Comparison of ENCODE assay signal across 9 mouse cellular contexts in the genomic region with DNA sequence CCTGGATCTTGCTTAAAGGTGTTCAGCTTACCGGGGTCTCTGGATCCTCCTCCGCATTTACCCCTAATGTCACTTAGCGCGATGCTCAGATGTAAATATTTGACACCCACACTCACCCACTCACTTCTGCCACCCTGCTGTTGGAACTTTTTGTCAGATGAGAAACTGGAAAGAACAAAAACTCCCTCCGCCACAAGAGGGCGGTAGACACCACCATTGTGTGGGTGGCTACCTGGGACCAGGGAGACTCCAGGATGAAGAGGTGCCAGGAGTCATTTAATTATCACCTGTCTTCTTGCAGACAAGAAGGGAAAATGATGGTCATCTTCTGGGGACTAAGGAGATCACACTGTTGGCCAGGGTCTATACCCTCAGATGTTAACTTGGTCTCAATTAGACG. TPM values are rescaled to one million over a fixed set of nuclear protein-coding genes. Genes with fewer than 3 reads are reported as not detected.
DNase-seq lines count a peak whose midpoint lies in the region; ATAC-seq and TF ChIP-seq lines count a peak whose summit lies in the region.
"Had no signal": no experiment of that assay in that cellular context is flagged by ENCODE, and none has a peak within 500 bp of the region (broad histone marks: within the 10 kb centered on the region; RNA-seq: fewer than 3 reads in every experiment).

No protein-coding gene starts in this region.

- H3K79me3 ChIP-seq in C2C12 (ENCODE audit: low read depth), result no peaks in the 10 kb centered on the region

- no peaks in the 10 kb centered on the region for H3K4me1 ChIP-seq in embryonic facial prominence, embryonic 14.5 days (ENCODE audit: control insufficient read depth, insufficient read depth, low read length)

- no peak overlapping the region for H3K4me3 ChIP-seq in C2C12 (ENCODE audit: insufficient read depth, poor library complexity, severe bottlenecking)
- no peak overlapping the region for H3K4me3 ChIP-seq in embryonic facial prominence, embryonic 14.5 days (ENCODE audit: low read depth, low read length)
- H3K4me3 ChIP-seq: liver, embryonic 15.5 days had no signal

- 25% methylated on average over 7 of the region's 7 CpGs for WGBS in embryonic facial prominence, embryonic 14.5 days

- H3K9me3 ChIP-seq in embryonic facial prominence, embryonic 14.5 days (ENCODE audit: control insufficient read depth, low read length), result no peaks in the 10 kb centered on the region
- H3K9me3 ChIP-seq: liver, embryonic 15.5 days had no signal

- no peaks in the 10 kb centered on the region for H3K79me2 ChIP-seq in C2C12 (ENCODE audit: control insufficient read depth, insufficient read depth)

- H3K4me2 ChIP-seq in embryonic facial prominence, embryonic 14.5 days (ENCODE audit: low read depth, low read length), result no peak overlapping the region
- H3K4me2 ChIP-seq: liver, embryonic 15.5 days had no signal

- peak; percentile 20 for TF ChIP-seq CTCF in C2C12 (IDR thresholded peaks at IDR 0.05; ENCODE audit: control insufficient read depth, insufficient read depth, insufficient read length)

- H3ac ChIP-seq in C2C12 (ENCODE audit: control insufficient read depth, insufficient read length, low read depth), result no peak overlapping the region

- no peak overlapping the region for H3K27ac ChIP-seq in embryonic facial prominence, embryonic 14.5 days (replicated peaks; ENCODE audit: low read depth, low read length)
- H3K27ac ChIP-seq: liver, embryonic 15.5 days had no signal

- no peaks in the 10 kb centered on the region for H3K36me3 ChIP-seq in C2C12 (ENCODE audit: control insufficient read depth, insufficient read depth)
- no peaks in the 10 kb centered on the region for H3K36me3 ChIP-seq in embryonic facial prominence, embryonic 14.5 days (ENCODE audit: control insufficient read depth, insufficient read depth, low read length)
- H3K36me3 ChIP-seq: liver, embryonic 15.5 days had no signal

- no peak overlapping the region for H3K9ac ChIP-seq in embryonic facial prominence, embryonic 14.5 days (ENCODE audit: low read depth, low read length)
- H3K9ac ChIP-seq: liver, embryonic 15.5 days had no signal

- DNase-seq in frontal cortex, adult 2 months (ENCODE audit: extremely low spot score in 1 of 2, low spot score in 1 of 2), result peak; percentile 23 to 80
- DNase-seq in adrenal gland, postnatal 36 days, result peak; percentile 63 to 67
- DNase-seq in embryonic facial prominence, embryonic 14.5 days (ENCODE audit: low spot score), result peak; percentile 33
- DNase-seq in layer of hippocampus, adult 9-10 months (ENCODE audit: low spot score), result peak; percentile 60
- DNase-seq in lung, postnatal 36 days, result peak; percentile 82
- DNase-seq in testis, postnatal 10 days (ENCODE audit: low spot score), result peak; percentile 83

- H3K27me3 ChIP-seq in C2C12 (ENCODE audit: control insufficient read depth, insufficient read depth, insufficient read length), result no peaks in the 10 kb centered on the region
- H3K27me3 ChIP-seq in embryonic facial prominence, embryonic 14.5 days (replicated peaks; ENCODE audit: control insufficient read depth, insufficient read depth, low read length), result no peaks in the 10 kb centered on the region
- H3K27me3 ChIP-seq: liver, embryonic 15.5 days had no signal

- no peak; the same call in 1 of the 2 replicates for ATAC-seq in frontal cortex, adult (ENCODE audit: low TSS enrichment)
- no peak for ATAC-seq in embryonic facial prominence, embryonic 14.5 days (ENCODE audit: low read depth)

TF ChIP-seq in C2C12, 6 proteins besides CTCF, POLR2A, EP300 and RAD21:
- TF ChIP-seq MAX (IDR thresholded peaks at IDR 0.05) (no peak), USF1 (IDR thresholded peaks at IDR 0.05; ENCODE audit: low read depth) (no peak), MYOG (IDR thresholded peaks at IDR 0.05; ENCODE audit: control insufficient read depth, extremely low read depth, insufficient read length) (no peak), MYOD1 (IDR thresholded peaks at IDR 0.05; ENCODE audit: control insufficient read depth, insufficient read length, low read depth) (no peak), FOSL1 (IDR thresholded peaks at IDR 0.05; ENCODE audit: insufficient read depth, low read length, poor library complexity, severe bottlenecking) (no peak), CEBPB (IDR thresholded peaks at IDR 0.05; ENCODE audit: low read depth) (no peak)

RNA-seq across cellular contexts. Expression of gene Uts2, which starts 30.3 kb away (rescaled TPM):
- not detected in 2 replicates for polyA plus RNA-seq in frontal cortex, adult 2 months (2012; rRNA removed)
- polyA plus RNA-seq in C2C12 (2012; fragmentation: generic; extraction: Trizol), result not detected
- not detected for total RNA-seq in adrenal gland, postnatal 36 days (2021)
- polyA plus RNA-seq in embryonic facial prominence, embryonic 14.5 days (2014; fragmentation: Nextera tagmentation; extraction: Ambion mirVana), result not detected in 2 replicates
- polyA plus RNA-seq: liver, embryonic 15.5 days had no signal

RNA-seq across cellular contexts. Expression of gene Tnfrsf9, which starts 52.2 kb away (rescaled TPM):
- 1.3 and 2.6 TPM in 2 replicates for polyA plus RNA-seq in frontal cortex, adult 2 months (2012; rRNA removed)
- polyA plus RNA-seq in C2C12 (2012; fragmentation: generic; extraction: Trizol), result 0.08 TPM
- under 1 TPM in 1 of 2 experiments, not detected in 1; 0.50 TPM for total RNA-seq in adrenal gland, postnatal 36 days (2021)
- polyA plus RNA-seq in embryonic facial prominence, embryonic 14.5 days (2014; fragmentation: Nextera tagmentation; extraction: Ambion mirVana), result 0.11 and 0.80 TPM in 2 replicates

RNA-seq across cellular contexts. Expression of gene Park7, which starts 52.3 kb away (rescaled TPM):
- polyA plus RNA-seq in frontal cortex, adult 2 months (2012; rRNA removed), result 306 and 313 TPM in 2 replicates
- 323 TPM for polyA plus RNA-seq in C2C12 (2012; fragmentation: generic; extraction: Trizol)
- total RNA-seq in adrenal gland, postnatal 36 days (2021), result 100 to 1,000 TPM; 283 to 288 TPM
- polyA plus RNA-seq in embryonic facial prominence, embryonic 14.5 days (2014; fragmentation: Nextera tagmentation; extraction: Ambion mirVana), result 387 and 401 TPM in 2 replicates

Comparison
In these comparisons a context has a peak if more than half of its experiments do, and no peak if none do; other contexts are left out.
1. DNase-seq: peak in every context shown above with its lines; median percentile 83 in testis, postnatal 10 days; 82 in lung, postnatal 36 days; 65 in adrenal gland, postnatal 36 days; 60 in layer of hippocampus, adult 9-10 months; 52 in frontal cortex, adult 2 months; 33 in embryonic facial prominence, embryonic 14.5 days.